Mouse (Mus musculus): ENCODE data around the gene Vmn1r170. TPM values are rescaled to one million over a fixed set of nuclear protein-coding genes. Genes with fewer than 3 reads are reported as not detected.

Vmn1r170 gene
- not detected for total RNA-seq (2023)

DNA sequence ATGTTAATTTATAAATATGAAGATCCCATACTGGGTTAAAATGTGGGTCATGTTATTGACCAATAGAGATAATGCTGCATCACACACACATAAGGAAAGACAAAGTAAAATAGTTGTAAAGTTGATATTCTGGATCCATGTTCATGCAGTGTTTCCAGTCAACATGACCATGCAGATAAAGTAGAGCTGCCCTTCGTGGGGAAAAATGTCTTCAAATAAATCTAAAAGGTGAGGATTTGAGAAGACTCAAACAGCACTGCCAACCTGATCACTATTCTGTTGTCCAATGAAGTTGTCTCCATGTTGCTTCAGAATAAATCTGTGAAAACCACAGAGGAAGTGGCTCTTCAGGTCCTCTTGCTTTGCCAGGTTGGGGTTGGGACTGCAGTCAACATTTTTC, at the start of gene Vmn1r170:
Gene Vmn1r170, plus strand, starts transcription at position 301 of the 400 bp plus-strand sequence.

GRCm38 (mm10) chr7:23575226-23575625, 30.7 kb upstream of the Vmn1r170 start, which contains the start of gene Vmn1r169:
Gene Vmn1r169 (plus strand): TSS chr7:23575526.

DNA sequence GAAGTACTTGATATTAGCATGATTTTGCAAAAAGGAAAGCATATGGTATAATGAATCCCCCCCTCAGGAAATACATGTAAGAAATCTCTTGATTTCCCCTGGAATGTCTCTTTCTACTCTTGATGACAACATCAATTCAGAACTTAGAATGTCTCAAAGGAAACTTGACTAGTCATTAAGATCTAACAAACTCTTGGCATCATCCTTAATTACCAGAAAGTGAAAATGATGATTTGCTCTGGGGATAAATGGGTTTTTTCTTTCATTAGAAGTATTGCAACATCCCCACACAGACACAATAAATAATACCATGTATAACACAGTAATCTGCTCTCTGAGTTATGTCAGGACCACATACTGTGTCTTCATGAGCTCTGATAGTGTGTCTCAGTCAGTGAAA, 24.4 kb downstream of the Vmn1r170 start, which contains the start of gene Vmn1r171:
Gene Vmn1r171, plus strand, starts transcription at position 301 of the 400 bp plus-strand sequence.

Other genes with a start within 250 kb of the Vmn1r170 start
- not detected for gene Nlrp5, start 220.3 kb upstream of the Vmn1r170 start, total RNA-seq (2023)
- gene Vmn1r167, start 99.0 kb upstream of the Vmn1r170 start, total RNA-seq (2023) = not detected
- gene Vmn1r168, start 66.4 kb upstream of the Vmn1r170 start, total RNA-seq (2023) = not detected
- not detected for gene Vmn1r169, start 30.6 kb upstream of the Vmn1r170 start, total RNA-seq (2023)
- gene Vmn1r171, start 24.5 kb downstream of the Vmn1r170 start, total RNA-seq (2023) = not detected
- not detected for gene Vmn1r172, start 52.1 kb downstream of the Vmn1r170 start, total RNA-seq (2023)
- not detected for gene Vmn1r173, start 94.5 kb downstream of the Vmn1r170 start, total RNA-seq (2023)
- not detected for gene Vmn1r174, start 146.1 kb downstream of the Vmn1r170 start, total RNA-seq (2023)
- gene Vmn1r175, start 204.5 kb downstream of the Vmn1r170 start, total RNA-seq (2023) = not detected
- gene Vmn1r176, start 231.2 kb downstream of the Vmn1r170 start, total RNA-seq (2023) = not detected

Data from CD4-positive naive resting alpha-beta T cell, adult 76 days (primary cell).